Mouse (Mus musculus) ovary, postnatal 14 days (tissue): Measurements from ENCODE around the gene Atp5g3.
"Not testable (repeated sequence)": the region's sequence is repeated elsewhere in the genome, so short reads cannot be mapped to it uniquely, and the experiment has no call there.

Source experiments
- DNase-seq: peaks from one replicate; pipeline ENCODE4 v3.0.0; 2022; ENCODE audit warnings: low spot score

Gene Atp5g3

GRCm38 (mm10) chr2:73911175-73911700 is at the start of gene Atp5g3:
TSS of gene Atp5g3 (minus strand) at chr2:73911326.
- peak; percentile 94 for DNase-seq

- no peak for DNase-seq
Observed at GRCm38 (mm10) chr2:73958342-73958741, 47.2 kb upstream of the Atp5g3 start.

- no peak for DNase-seq
Observed at GRCm38 (mm10) chr2:73953612-73954011, 42.5 kb upstream of the Atp5g3 start.

- no peak for DNase-seq
Observed at GRCm38 (mm10) chr2:73952597-73953219, 41.6 kb upstream of the Atp5g3 start.

- no peak for DNase-seq
Observed at GRCm38 (mm10) chr2:73947360-73947759, 36.2 kb upstream of the Atp5g3 start.

- no peak for DNase-seq
Observed at GRCm38 (mm10) chr2:73943735-73944134, 32.6 kb upstream of the Atp5g3 start.

- DNase-seq: no peak
Observed at GRCm38 (mm10) chr2:73942844-73943243, 31.7 kb upstream of the Atp5g3 start.

- no peak for DNase-seq
Observed at GRCm38 (mm10) chr2:73941281-73941680, 30.2 kb upstream of the Atp5g3 start.

- DNase-seq: no peak
Observed at GRCm38 (mm10) chr2:73940471-73940870, 29.3 kb upstream of the Atp5g3 start.

GRCm38 (mm10) chr2:73938896-73939295 is 27.8 kb upstream of the Atp5g3 start:
- no peak for DNase-seq

- no peak for DNase-seq
Observed at GRCm38 (mm10) chr2:73932676-73933313, 21.7 kb upstream of the Atp5g3 start.

GRCm38 (mm10) chr2:73927711-73928110 is 16.6 kb upstream of the Atp5g3 start:
- no peak for DNase-seq

GRCm38 (mm10) chr2:73925539-73925938 is 14.4 kb upstream of the Atp5g3 start:
- DNase-seq: no peak

GRCm38 (mm10) chr2:73925089-73925488 is 14.0 kb upstream of the Atp5g3 start:
- peak; percentile 63 for DNase-seq

- DNase-seq: no peak
Observed at GRCm38 (mm10) chr2:73919642-73920041, 8.5 kb upstream of the Atp5g3 start.

GRCm38 (mm10) chr2:73912264-73912663 is 1.1 kb upstream of the Atp5g3 start:
- DNase-seq: no peak

GRCm38 (mm10) chr2:73910571-73911174 is 453 bp downstream of the Atp5g3 start:
- DNase-seq: peak; percentile 37

GRCm38 (mm10) chr2:73909116-73909515 is 2.0 kb downstream of the Atp5g3 start:
- DNase-seq: no peak

- not testable (repeated sequence) for DNase-seq
Observed at GRCm38 (mm10) chr2:73904679-73905078, 6.4 kb downstream of the Atp5g3 start.

GRCm38 (mm10) chr2:73903536-73903935 is 7.6 kb downstream of the Atp5g3 start:
- DNase-seq: no peak

GRCm38 (mm10) chr2:73902328-73902727 is 8.8 kb downstream of the Atp5g3 start:
- DNase-seq: not testable (repeated sequence)

- no peak for DNase-seq
Observed at GRCm38 (mm10) chr2:73901169-73901568, 10.0 kb downstream of the Atp5g3 start.

- no peak for DNase-seq
Observed at GRCm38 (mm10) chr2:73900364-73900763, 10.8 kb downstream of the Atp5g3 start.
